In the genomic region with DNA sequence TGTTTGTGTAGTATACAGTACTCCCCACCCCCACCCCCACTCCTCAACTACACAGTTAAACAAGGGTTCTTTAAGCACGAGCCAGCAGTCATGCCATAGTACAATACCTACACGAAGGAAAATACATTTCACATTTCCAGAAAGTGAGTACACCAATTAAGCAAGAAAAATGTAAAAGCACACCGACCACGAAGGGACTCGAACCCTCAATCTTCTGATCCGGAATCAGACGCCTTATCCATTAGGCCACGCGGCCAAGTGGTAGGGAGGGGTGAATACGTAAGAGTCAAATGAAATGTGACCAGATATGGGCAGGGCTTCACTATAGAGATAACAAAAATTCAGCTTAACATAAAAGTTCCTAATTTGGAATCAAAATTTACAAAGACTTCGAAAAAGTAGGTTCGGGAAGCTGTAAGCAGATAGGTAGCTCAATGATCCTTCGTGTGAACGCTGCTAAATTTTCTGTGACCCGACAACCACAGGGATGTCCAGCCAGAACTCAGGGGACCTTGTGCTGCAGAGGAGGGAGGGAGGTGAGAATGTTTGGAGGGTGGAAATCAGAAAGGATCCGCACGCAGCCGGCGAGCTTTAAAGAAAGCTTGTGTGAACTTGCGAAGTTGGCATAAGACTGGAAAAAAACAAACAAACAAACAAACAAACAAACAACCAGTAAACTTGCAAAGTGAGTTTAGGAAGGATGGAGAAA, we compare ENCODE assay signal across 8 mouse cellular contexts. TPM values are rescaled to one million over a fixed set of nuclear protein-coding genes. Genes with fewer than 3 reads are reported as not detected.
DNase-seq lines count a peak whose midpoint lies in the region.

No protein-coding gene starts in this region.

- peaks cover 19% of the 10 kb centered on the region for H3K9me3 ChIP-seq in megakaryocyte, embryonic 14.5 days

- peak overlapping the region; percentile 88 for H3K4me3 ChIP-seq in megakaryocyte, embryonic 14.5 days (replicated peaks)

- H3K27me3 ChIP-seq in megakaryocyte, embryonic 14.5 days (replicated peaks) = peaks cover 5% of the 10 kb centered on the region

- H3K36me3 ChIP-seq in megakaryocyte, embryonic 14.5 days (replicated peaks; ENCODE audit: low read length) = no peaks in the 10 kb centered on the region

- peaks cover 20% of the 10 kb centered on the region for H3K4me1 ChIP-seq in megakaryocyte, embryonic 14.5 days

- DNase-seq in ovary, postnatal 10 days (ENCODE audit: low spot score) = peak; percentile 33
- DNase-seq in ovary, adult 18-20 months (ENCODE audit: low spot score) = no peak
- DNase-seq in cerebellum, postnatal 25 days = peak; percentile 80 to 83
- DNase-seq in frontal cortex, postnatal 36 days (ENCODE audit: low spot score in 2 of 2) = peak; percentile 92
- peak; percentile 82 for DNase-seq in hindlimb bud, embryonic 11.5 days (ENCODE audit: extremely low spot score, low read depth, low spot score)
- peak; percentile 56 to 91 for DNase-seq in left cerebral cortex, adult 8-10 months (ENCODE audit: low spot score in 2 of 2)
- DNase-seq in right cerebral cortex, postnatal 36 days (ENCODE audit: low spot score in 2 of 2) = peak; percentile 57 to 68

RNA-seq across cellular contexts. Expression of gene Trim27, which starts 36.2 kb away (rescaled TPM):
- total RNA-seq in left cerebral cortex, adult 8-10 months (2022) = 10 to 100 TPM; 34.1 to 39.5 (median 35.3) TPM
- polyA plus RNA-seq in megakaryocyte, embryonic 14.5 days (2012; ENCODE audit: insufficient read depth, low replicate concordance) = 63.6 and 88.3 TPM in 2 replicates
